Mouse (Mus musculus): ENCODE results near the gene Tmem86b.
"Not testable (repeated sequence)": the region's sequence is repeated elsewhere in the genome, so short reads cannot be mapped to it uniquely, and the experiment has no call there.

Gene Tmem86b

DNA sequence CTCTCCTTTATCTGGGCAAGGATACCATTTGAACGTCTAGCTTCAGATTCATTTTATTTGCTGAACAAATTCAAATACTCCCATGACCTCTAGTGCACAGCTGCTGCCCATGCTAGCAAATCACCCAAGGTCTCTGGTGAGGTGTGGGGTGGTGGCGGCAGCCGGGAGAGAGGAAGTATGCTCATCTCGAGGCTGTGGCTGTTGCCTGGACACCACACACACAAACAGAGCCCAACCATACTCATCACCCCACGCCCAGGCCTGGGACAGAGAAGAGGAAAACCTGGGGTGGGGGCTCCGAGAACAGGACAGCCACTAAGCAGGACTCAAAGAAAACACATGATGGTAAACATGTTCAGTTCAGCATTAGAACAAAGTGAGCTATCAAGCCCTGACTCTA lies 16.1 kb upstream of the Tmem86b start:
- DNase-seq = no peak

GRCm38 (mm10) chr7:4646806-4647205 lies 15.6 kb upstream of the Tmem86b start:
- no peak for DNase-seq

- DNase-seq = no peak
Observed at GRCm38 (mm10) chr7:4643225-4643624, 12.0 kb upstream of the Tmem86b start.

- no peak for DNase-seq
Observed at GRCm38 (mm10) chr7:4641956-4642355, 10.7 kb upstream of the Tmem86b start.

GRCm38 (mm10) chr7:4641155-4641554 lies 9.9 kb upstream of the Tmem86b start:
- no peak for DNase-seq

DNA sequence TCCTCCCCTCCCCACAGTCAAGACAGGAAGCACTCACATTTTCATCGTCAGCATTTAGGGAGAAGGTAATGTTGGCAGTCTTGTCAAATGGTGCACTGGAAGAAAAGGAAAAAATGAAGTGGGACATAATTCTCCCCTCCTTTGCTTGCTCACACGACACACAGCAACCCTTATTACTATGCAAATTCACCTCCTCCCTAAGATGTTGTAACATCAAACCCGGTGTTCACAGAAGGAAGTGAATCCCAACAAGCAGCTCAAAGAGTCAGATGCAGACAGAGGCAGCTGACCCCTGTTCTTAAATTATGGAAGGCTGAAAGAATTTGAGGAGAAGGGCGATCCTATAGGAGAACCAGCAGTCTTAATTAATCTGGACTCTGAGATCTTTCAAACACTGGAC lies 5.0 kb upstream of the Tmem86b start:
- no peak for DNase-seq

DNA sequence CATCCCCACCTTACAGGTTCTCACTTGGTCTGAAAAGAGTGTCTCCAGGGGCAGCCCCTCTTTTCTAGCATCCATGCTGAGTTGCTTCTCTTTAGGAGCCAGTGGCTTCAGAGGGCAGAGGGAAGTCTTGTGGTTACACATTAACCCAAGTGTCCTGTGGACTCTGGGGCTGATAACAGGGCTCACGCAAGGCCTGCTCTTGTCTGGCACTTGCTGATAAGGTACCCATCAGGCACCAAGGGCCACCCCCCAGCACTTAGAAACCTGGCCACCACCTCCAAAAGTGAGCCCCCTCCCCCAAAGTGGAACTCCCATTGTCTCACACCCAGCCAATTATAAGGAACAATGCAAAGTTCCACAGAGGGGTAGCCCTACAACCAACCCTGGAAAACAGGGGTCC lies 1.0 kb downstream of the Tmem86b start:
- DNase-seq = no peak

- no peak for DNase-seq
Observed at GRCm38 (mm10) chr7:4629586-4629985, 1.6 kb downstream of the Tmem86b start.

DNA sequence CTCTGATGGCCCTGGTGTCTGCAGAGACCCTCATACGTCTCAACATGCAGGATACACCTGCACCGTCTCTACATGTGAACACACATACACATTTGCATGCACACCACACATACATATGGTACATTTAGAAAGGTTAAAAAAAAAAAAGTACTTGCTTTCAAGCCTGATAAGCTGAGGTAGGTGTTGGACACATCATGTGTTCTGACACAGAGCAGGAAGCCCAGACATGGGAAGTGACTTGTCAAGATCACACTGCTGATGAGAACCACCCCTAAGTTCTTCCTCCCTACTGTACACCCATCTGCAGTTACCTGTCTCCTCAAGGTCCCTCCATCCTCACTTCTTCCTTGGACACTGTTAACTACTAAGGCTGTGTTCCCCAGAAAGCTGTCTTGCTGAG lies 5.3 kb downstream of the Tmem86b start:
- no peak for DNase-seq

DNA sequence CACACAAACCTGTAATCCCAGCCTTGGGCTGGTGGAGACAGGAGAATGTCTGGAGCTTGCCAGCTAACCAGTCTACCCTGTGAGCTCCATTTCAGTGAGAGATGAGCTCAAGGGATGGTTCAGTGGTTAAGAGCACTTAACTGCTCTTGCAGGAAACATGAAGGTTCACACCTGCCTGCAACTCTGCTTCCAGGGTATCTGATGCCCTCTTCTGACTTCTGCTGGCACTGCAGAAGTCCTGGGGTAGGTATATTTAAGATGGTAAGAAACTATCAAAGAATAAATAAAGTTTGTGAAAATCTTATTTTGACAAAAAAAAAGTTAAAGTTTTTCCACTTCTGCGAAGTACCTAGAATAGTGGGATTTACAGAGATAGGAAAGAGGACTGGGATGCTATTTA lies 6.9 kb downstream of the Tmem86b start:
- DNase-seq = no peak

- no peak for DNase-seq
Observed at GRCm38 (mm10) chr7:4623544-4624189, 7.6 kb downstream of the Tmem86b start.

GRCm38 (mm10) chr7:4619979-4620378 lies 11.2 kb downstream of the Tmem86b start:
- no peak for DNase-seq

- no peak for DNase-seq
Observed at GRCm38 (mm10) chr7:4613740-4614403, 17.4 kb downstream of the Tmem86b start.

DNA sequence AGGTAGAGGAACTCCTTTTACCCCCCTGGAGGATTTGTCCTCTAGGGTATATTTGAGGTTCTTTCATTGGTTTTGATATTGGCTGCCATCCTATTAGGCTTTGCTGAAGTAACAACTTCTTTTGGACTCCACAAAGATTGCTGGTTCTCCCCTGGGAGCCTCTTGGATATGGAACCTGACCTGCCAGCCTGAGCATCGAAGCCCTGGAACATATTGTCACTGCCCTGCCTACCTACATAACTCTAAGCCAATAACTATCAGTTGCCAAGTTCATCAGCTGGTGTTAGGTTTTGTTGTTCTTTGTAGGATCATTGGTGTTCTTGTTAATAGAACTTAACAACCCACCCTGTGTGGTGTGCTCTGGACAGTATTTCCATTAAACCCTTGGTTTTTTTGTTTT lies 18.3 kb downstream of the Tmem86b start:
- DNase-seq = no peak

GRCm38 (mm10) chr7:4612386-4612785 lies 18.8 kb downstream of the Tmem86b start:
- DNase-seq = no peak

DNA sequence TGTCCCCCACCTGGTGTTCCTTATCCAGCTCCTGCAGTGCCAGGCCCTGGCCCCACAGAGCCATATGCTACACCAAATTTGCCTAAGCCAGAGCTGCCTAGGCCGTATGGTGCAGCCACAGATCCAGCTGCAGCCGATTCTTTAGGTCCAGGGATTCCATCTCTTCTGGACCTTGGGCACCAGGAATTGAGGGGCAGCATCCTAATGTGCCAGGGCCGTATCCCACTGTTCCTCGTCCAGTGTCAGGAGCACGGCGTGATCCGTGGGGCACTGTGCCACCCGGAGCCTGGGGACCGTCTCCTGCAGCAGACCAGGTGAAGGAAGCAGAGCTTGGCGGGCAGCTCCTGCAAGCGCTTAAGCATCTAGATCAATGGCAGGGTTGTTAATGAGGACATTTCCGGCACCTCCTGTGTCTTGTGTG lies 19.3 kb downstream of the Tmem86b start:
- no peak for DNase-seq

DNA sequence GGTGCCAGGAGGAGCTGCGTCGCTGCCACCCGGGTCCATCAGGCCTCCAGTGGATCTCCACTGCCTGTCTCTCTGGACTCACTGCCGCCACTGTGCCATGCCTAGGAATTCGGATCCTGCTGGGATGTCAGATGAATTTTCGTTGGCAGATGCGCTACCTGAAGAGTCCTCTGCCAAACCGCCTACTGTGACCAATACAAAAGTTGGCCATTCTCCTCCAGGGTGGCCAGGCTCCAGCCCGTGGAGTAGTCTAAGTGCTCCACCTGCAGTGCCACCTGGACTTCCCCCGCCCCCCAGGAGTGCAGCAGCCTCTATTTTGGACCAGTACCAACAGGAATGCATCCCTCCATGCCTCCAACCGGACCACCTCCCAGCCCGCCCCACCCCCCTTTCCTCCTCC lies 19.7 kb downstream of the Tmem86b start:
- DNase-seq = no peak

DNA sequence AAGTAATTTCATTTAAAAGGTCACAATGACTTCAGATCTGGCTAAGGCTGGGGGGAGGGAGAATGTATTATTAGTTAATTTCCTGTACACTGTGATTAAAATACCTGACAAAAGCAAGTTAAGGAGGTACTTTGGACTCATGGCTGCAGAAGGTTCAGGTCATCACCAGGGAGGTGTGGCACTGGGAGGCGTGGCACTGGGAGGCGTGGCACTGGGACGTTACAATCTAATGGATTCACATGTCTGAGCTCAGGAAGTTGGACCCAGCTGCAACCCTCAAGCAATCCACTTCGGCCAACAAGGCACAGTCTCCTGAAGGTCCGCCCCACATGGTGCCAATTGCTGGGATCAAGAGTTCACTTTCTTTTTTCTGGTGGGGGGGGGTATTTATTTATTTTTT lies 23.2 kb downstream of the Tmem86b start:
- DNase-seq = no peak

GRCm38 (mm10) chr7:4603873-4604272 lies 27.3 kb downstream of the Tmem86b start, which contains the start of gene Ptprh:
Gene Ptprh (minus strand): TSS chr7:4604041.
- no peak for DNase-seq

- DNase-seq = no peak
Observed at GRCm38 (mm10) chr7:4602969-4603368, 28.3 kb downstream of the Tmem86b start.

DNA sequence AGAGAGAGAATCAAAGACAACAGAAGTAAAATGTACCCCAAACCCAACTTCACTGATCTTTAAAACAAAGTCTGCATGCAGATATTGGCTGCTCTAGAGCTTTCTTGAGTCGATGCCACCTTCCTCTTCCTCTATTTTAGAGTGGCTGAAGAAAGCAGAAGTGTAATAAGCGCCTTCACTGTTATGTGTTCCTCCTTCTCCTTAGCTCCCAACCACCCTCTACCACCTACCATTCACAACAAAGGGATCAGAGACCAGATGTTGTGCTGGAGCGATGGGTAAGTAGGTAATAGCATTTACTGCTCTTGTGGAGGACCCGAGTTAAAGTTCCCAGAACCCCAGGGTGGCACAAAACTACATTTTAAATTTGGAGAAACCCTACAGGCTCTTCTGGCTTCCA lies 34.2 kb downstream of the Tmem86b start:
- not testable (repeated sequence) for DNase-seq

- not testable (repeated sequence) for DNase-seq
Observed at GRCm38 (mm10) chr7:4581481-4581880, 49.7 kb downstream of the Tmem86b start.

All from right cerebral cortex, postnatal 25 days (tissue).